Mouse (Mus musculus): ENCODE measurements around the gene Plaa.

Plaa gene

DNA sequence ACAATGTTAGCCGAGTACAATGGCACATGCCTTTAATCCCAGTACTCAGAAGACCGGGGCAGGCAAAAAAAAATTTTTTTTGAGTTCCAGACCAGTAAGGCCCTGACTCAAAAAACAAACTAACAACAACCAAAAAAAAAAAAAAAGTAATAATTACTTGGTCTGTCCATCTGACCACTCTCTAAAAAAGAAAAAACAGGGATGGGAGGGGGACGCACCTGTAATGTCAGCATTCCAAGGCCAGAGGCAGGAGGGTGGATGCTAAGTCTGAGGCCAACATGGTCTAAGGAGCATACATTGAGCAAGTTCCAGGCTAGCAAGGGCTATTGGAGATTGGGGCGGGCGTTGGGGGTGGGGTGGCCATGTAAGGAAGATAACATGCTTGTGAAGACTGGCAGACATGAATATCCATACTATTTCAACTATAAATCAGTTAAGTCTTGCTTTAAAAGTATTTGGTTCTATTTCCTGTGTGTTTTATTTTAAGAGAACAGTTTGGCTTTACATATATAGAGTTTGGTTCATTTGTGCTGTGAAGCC is 48.0 kb downstream of the Plaa start:
- no peak for DNase-seq (ENCODE audit: low spot score)

DNA sequence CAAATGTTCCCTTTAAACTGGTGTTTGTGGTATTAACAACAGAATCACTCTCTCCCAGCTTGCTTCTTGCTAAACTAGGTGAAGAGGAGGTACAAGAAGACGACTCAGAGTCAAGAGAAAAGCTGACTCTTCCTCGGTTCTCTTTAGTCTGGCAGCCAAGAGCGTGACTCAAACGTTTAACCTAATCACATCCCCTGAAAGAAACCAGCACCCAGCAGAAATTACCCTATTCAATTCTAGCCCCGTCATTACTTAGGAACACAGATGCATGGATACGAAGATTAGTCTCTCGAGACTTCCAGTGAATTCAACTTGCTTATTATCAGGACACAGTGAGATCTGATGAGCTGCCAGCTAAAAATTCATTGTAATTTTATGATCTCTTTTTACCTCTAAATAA is 58.7 kb downstream of the Plaa start:
- DNase-seq (ENCODE audit: low spot score) = no peak

DNA sequence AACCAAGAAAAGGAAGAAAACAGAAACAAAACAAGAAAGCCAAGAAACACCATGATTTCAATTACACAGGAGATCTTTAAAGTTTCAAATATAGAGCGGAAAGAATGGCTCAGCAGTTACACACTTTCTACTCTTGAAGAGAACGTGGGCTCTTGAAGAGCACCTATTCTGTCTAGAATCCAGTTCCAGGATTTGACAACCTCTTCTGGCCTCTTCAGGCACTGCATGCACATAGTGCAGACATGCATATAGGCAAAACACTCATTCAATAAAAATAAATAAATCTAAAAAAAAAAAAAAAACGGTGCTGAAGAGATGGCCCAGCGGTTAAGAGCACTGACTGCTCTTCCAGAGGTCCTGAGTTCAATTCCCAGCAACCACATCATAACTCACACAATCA is 60.0 kb downstream of the Plaa start:
- DNase-seq (ENCODE audit: low spot score) = peak; percentile 14

DNA sequence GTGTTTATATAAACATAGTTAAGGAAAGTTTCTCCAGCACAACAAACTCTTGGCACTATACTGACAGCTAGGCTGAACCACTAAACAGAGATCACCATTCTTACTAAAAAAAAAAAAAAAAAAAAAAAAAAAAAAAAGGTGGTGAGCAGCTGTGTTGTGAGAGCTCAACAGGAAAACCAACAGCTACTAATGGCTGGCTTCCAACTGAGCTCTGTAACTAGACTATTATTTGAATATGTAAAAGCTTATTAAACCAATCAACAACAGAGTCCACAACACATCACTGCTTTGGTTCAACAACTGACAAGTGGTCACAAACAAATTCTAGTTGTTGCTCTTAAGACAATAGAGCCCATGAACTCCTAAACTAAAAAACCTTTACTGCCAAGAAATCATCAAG is 69.8 kb downstream of the Plaa start:
- DNase-seq (ENCODE audit: low spot score) = no peak

DNA sequence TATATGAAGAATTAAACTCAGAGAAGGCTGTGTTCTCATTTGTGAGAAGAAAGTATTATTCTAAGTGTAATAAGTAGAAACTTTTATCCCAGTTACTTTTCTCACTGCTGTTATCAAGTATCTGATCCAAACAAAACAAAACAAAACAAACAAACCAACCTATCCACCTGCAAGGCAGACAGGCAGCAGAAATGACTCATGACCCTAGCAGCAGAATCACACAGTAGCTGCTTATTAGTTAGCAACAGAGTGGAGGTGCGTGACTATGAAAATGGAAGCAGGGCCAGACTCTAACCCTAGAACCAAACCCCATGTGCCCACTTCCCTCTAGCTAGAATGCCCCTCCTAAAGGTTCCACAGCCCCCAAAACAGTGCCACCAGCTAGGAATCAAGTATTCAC is 73.6 kb downstream of the Plaa start:
- DNase-seq (ENCODE audit: low spot score) = no peak

DNA sequence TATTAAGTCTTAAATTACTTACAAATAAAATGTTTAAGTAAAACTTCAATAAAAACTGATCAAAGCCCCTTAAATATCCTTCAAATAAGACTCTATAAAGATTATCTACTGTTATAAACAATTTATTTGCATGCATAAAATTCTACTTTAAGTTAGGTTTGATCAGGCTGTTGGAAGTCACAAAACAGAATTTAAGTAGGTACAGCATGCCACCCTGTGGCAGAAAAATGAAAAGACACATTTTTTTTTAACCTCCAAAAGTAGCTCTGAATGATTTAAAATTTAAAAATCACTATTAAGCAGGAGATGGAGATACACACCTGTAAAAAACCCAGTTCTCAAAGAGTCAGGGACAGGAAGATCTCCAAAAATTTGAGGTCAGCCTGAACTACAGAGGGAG is 79.7 kb downstream of the Plaa start:
- peak; percentile 53 for DNase-seq (ENCODE audit: low spot score)

DNA sequence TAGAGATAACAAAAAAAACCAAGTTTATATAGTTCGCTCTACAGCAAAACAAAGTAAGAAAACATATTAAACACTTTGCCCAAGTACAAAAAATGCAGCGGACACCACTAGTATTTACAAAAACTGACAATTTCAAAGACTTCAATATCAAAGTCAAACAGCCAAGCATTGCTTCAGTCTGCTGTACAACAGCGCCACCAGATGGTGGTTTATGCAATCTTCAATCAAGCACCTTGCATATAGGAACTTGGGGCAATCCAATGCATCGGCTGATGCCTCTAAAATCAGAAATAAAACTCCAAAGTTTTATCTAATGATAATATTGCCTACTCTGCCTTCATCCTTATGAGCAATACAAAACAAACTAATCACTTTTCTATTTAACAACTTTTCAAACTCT is 85.4 kb downstream of the Plaa start:
- DNase-seq (ENCODE audit: low spot score) = peak; percentile 80
